Mouse (Mus musculus) heart, embryonic 15.5 days (tissue): Measurements from ENCODE around the gene Myoc. TPM values are rescaled to one million over a fixed set of nuclear protein-coding genes. Genes with fewer than 3 reads are reported as not detected.

Experiments used
- ATAC-seq: fragments of 200-750 bp; cut with Nextera tagmentation; replicated peaks from 2 replicates; pipeline ENCODE4 v1.8.0; 2017; ENCODE audit warnings: low read depth, moderate TSS enrichment; ENCODE audit not compliant: insufficient number of reproducible peaks, insufficient read depth, low FRiP score
- H3K27ac ChIP-seq: fragments of 300-500 bp; sonication (generic); 2 replicates; pipeline ENCODE4 v1.5.1; 2015; ENCODE audit warnings: mild to moderate bottlenecking, inconsistent platforms
- H3K27me3 ChIP-seq: fragments of 300-500 bp; sonication (generic); 2 replicates; pipeline ENCODE4 v1.6.1; 2015; ENCODE audit warnings: inconsistent platforms
- H3K36me3 ChIP-seq: fragments of 300-500 bp; sonication (generic); 2 replicates; pipeline ENCODE4 v1.6.1; 2015; ENCODE audit warnings: mild to moderate bottlenecking, inconsistent platforms
- H3K4me1 ChIP-seq: fragments of 300-500 bp; sonication (generic); replicated peaks from 2 replicates; pipeline ENCODE4 v1.6.1; 2015; ENCODE audit warnings: inconsistent platforms
- H3K4me2 ChIP-seq: fragments of 300-500 bp; sonication (generic); 2 replicates; pipeline ENCODE4 v1.6.1; 2015; ENCODE audit warnings: inconsistent platforms, mild to moderate bottlenecking, moderate library complexity
- H3K4me3 ChIP-seq: fragments of 300-500 bp; sonication (generic); 2 replicates; pipeline ENCODE4 v1.5.1; 2015; ENCODE audit warnings: mild to moderate bottlenecking, inconsistent platforms
- H3K9ac ChIP-seq: fragments of 300-500 bp; sonication (generic); 2 replicates; pipeline ENCODE4 v1.6.1; 2015; ENCODE audit warnings: mild to moderate bottlenecking, inconsistent platforms
- H3K9me3 ChIP-seq: fragments of 300-500 bp; sonication (generic); replicated peaks from 2 replicates; pipeline ENCODE4 v1.6.1; 2016; ENCODE audit warnings: inconsistent platforms
- WGBS: fragments of 180-500 bp; shearing (Covaris S2); methylation state at CpG from one replicate; pipeline ENCODE4 v1.1.7; 2015; ENCODE audit warnings: mixed read lengths; 5-methylcytosine and 5-hydroxymethylcytosine counted together
- polyA plus RNA-seq: library from polyadenylated mRNA; unstranded; fragments of >200 nt; fragmentation: Nextera tagmentation; extraction: Ambion mirVana; gene quantifications from 2 replicates; pipeline ENCODE4 v1.2.1, GENCODE M21; 2015

The Myoc gene
- polyA plus RNA-seq = 0.06 TPM in 1 of 2 replicates, not detected in the other

DNA sequence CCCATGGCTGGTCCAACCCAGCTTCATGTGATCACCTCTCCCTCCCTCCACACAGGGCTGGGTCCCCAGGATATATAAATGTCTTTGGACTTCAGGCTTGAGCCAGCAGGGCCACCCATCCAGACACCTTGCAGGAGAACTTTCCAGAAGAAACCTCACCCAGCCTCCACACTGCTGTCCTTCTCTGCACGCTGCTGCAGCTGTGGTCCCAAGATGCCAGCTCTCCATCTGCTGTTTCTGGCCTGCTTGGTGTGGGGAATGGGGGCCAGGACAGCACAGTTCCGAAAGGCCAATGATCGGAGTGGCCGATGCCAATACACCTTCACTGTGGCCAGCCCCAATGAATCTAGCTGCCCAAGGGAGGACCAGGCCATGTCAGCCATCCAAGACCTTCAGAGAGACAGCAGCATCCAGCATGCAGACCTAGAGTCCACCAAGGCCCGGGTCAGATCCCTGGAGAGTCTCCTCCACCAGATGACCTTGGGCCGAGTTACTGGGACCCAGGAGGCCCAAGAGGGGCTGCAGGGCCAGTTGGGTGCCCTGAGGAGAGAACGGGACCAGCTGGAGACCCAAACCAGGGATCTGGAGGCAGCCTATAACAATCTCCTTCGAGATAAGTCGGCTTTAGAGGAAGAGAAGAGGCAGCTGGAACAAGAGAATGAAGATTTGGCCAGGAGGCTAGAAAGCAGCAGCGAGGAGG, at the start of gene Myoc:
Myoc (plus strand) TSS at position 105 of the 700 bp plus-strand sequence.
- ATAC-seq = no peak
- H3K27ac ChIP-seq = no peak within 1 kb of the TSS
- H3K9me3 ChIP-seq = no peaks in the 10 kb centered on the region
- no peak within 1 kb of the TSS for H3K9ac ChIP-seq
- 75% methylated on average over 10 of the region's 10 CpGs for WGBS
- H3K27me3 ChIP-seq = no peaks in the 10 kb centered on the region
- H3K4me2 ChIP-seq = no peak within 1 kb of the TSS
- no peak within 1 kb of the TSS for H3K4me3 ChIP-seq
- H3K4me1 ChIP-seq = no peaks in the 10 kb centered on the region
- no peaks in the 10 kb centered on the region for H3K36me3 ChIP-seq

- H3K4me3 ChIP-seq = no peak overlapping the region
- H3K4me1 ChIP-seq = peaks cover 4% of the 10 kb centered on the region
- H3K9ac ChIP-seq = no peak overlapping the region
- peaks cover 13% of the 10 kb centered on the region; the same call in 1 of the 2 replicates for H3K36me3 ChIP-seq
- H3K27me3 ChIP-seq = no peaks in the 10 kb centered on the region
- no peaks in the 10 kb centered on the region for H3K9me3 ChIP-seq
- no peak for ATAC-seq
- peak overlapping the region; percentile 36; the same call in 1 of the 2 replicates for H3K4me2 ChIP-seq
- no peak overlapping the region for H3K27ac ChIP-seq
- 13% methylated on average over 9 of the region's 9 CpGs for WGBS
Observed at GRCm38 (mm10) chr1:162589443-162589842, 49.5 kb upstream of the Myoc start.

GRCm38 (mm10) chr1:162590415-162590997, 48.4 kb upstream of the Myoc start:
- Histone ChIP-seq H3K4me2 (no peak overlapping the region), H3K36me3 (peaks cover 13% of the 10 kb centered on the region; the same call in 1 of the 2 replicates)

GRCm38 (mm10) chr1:162597379-162598102, 41.4 kb upstream of the Myoc start:
- no peaks in the 10 kb centered on the region for H3K27me3 ChIP-seq
- no peak overlapping the region for H3K27ac ChIP-seq
- ATAC-seq = no peak
- no peaks in the 10 kb centered on the region for H3K9me3 ChIP-seq
- H3K9ac ChIP-seq = no peak overlapping the region
- WGBS = 50% methylated on average over 3 of the region's 3 CpGs
- no peaks in the 10 kb centered on the region for H3K4me1 ChIP-seq
- H3K4me2 ChIP-seq = no peak overlapping the region
- H3K4me3 ChIP-seq = no peak overlapping the region
- peaks cover 21% of the 10 kb centered on the region for H3K36me3 ChIP-seq

More at GRCm38 (mm10) chr1:162590415-162590997, 48.4 kb upstream of the Myoc start:
- H3K4me1 ChIP-seq = peaks cover 4% of the 10 kb centered on the region
- no peak for ATAC-seq
- no peaks in the 10 kb centered on the region for H3K27me3 ChIP-seq
- no peak overlapping the region for H3K27ac ChIP-seq
- 47% methylated on average over 8 of the region's 8 CpGs for WGBS
- H3K9me3 ChIP-seq = no peaks in the 10 kb centered on the region
- H3K9ac ChIP-seq = no peak overlapping the region
- H3K4me3 ChIP-seq = no peak overlapping the region

GRCm38 (mm10) chr1:162599617-162600016, 39.3 kb upstream of the Myoc start:
- H3K4me2 ChIP-seq = no peak overlapping the region
- no peaks in the 10 kb centered on the region for H3K4me1 ChIP-seq
- peaks cover 23% of the 10 kb centered on the region for H3K36me3 ChIP-seq
- H3K4me3 ChIP-seq = no peak overlapping the region
- WGBS = 87% methylated on average over 5 of the region's 5 CpGs
- no peak for ATAC-seq
- no peaks in the 10 kb centered on the region for H3K27me3 ChIP-seq
- H3K9me3 ChIP-seq = no peaks in the 10 kb centered on the region
- no peak overlapping the region for H3K27ac ChIP-seq
- no peak overlapping the region for H3K9ac ChIP-seq

DNA sequence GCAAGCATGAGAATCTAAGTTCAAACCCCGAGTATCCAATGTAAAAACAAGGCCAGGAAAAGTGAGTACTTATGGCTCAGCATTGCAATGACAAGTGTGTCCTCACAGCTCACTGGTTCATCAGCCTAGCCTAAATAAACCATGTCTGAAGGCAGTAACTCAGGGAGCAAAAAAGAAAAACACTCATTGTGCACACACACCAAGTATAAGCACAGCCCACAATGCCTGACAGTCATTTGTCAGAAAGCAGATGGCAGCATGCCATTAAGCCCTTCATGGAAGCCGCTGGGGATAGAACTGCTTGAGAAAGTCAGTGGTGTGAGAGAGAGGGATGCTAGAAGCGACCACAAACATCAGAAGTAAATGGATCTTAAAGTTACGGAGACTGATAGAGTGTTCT, 37.7 kb upstream of the Myoc start:
- no peaks in the 10 kb centered on the region for H3K9me3 ChIP-seq
- peaks cover 20% of the 10 kb centered on the region for H3K36me3 ChIP-seq
- no peak overlapping the region for H3K27ac ChIP-seq
- no peak overlapping the region for H3K9ac ChIP-seq
- no peak overlapping the region for H3K4me3 ChIP-seq
- H3K4me2 ChIP-seq = no peak overlapping the region
- H3K4me1 ChIP-seq = no peaks in the 10 kb centered on the region
- no peaks in the 10 kb centered on the region for H3K27me3 ChIP-seq
- 79% methylated on average over 4 of the region's 4 CpGs for WGBS
- no peak for ATAC-seq

DNA sequence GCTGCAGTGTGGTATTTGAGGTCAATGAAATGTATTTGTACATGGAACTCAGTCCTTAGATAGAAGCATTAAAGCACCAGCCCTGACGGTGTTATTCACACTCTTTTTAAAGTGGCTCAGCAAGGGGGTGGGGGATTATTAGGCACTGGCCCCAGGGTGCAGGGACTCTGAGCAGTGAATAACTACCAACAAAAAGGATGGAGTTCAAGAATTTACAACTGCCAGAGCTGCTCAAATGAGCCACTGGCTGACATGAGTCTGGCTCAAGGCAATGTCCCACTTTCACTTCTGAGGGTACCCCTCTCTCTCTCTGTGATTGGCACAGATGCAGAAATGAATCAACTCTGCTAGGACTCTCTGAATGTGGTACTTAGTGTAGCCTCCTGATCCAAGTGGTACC, 30.8 kb upstream of the Myoc start:
- H3K27me3 ChIP-seq = no peaks in the 10 kb centered on the region
- no peak overlapping the region for H3K9ac ChIP-seq
- WGBS = 21% methylated on average over 1 of the region's 1 CpGs
- H3K4me3 ChIP-seq = no peak overlapping the region
- H3K4me2 ChIP-seq = no peak overlapping the region
- no peak overlapping the region for H3K27ac ChIP-seq
- no peaks in the 10 kb centered on the region for H3K9me3 ChIP-seq
- peaks cover 3% of the 10 kb centered on the region; the same call in 1 of the 2 replicates for H3K36me3 ChIP-seq
- no peaks in the 10 kb centered on the region for H3K4me1 ChIP-seq
- ATAC-seq = no peak

DNA sequence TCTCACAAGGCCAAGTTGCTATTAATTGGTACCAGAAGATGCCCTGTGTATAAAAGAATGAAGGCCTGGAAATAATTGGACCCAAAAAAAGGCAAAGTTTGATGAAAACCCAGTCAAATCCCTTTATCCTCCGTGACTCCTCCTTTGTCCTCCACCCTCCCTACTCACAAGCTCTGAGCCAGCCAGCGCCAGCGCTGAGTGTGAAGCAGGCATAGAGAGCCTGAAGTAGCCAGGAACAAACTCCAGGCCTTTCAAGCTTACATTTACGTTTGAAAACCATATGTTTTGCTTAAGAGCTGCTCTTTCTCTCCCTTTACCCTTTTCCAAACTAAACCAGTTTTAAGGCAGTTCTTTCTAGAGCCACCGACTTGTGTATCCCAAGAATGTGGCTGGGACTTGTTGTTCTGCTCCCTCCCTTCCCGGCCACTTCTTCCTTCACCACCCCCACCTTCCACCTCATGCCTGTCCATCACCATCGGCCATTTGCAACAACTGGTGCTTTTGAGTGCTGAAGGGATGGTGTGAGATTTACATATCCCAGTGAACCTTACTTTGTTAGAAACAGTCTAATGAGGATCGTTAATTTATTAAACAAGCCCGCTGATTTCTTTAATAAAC, 29.2 kb upstream of the Myoc start:
- H3K4me1 ChIP-seq = no peaks in the 10 kb centered on the region
- no peak overlapping the region for H3K27ac ChIP-seq
- 38% methylated on average over 9 of the region's 9 CpGs for WGBS
- H3K4me3 ChIP-seq = no peak overlapping the region
- no peak overlapping the region for H3K9ac ChIP-seq
- H3K9me3 ChIP-seq = no peaks in the 10 kb centered on the region
- no peak overlapping the region for H3K4me2 ChIP-seq
- no peak for ATAC-seq
- H3K27me3 ChIP-seq = no peaks in the 10 kb centered on the region
- no peaks in the 10 kb centered on the region for H3K36me3 ChIP-seq

DNA sequence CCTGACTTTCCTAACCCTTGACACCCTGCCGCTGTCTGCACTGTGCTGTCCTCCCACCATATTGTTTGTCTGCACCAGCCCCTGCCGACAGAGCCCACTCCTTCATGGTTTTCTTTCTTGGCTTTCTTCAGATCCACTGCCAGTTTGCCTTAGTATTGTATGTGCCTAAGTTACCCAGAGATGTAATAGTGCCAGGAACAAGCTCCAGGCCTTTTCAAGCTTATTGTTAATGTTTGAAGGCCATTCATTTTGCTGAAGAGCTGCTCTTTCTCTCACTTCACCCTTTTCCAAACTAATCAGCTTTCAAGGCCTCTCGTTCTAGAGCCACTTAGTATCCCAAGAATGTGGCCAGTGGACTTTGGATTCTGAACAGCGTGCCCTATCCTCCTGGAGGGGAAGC, 27.8 kb upstream of the Myoc start:
- Histone ChIP-seq H3K27me3 (no peaks in the 10 kb centered on the region), H3K9me3 (no peaks in the 10 kb centered on the region), H3K4me2 (no peak overlapping the region), H3K9ac (no peak overlapping the region), H3K27ac (no peak overlapping the region), H3K36me3 (no peaks in the 10 kb centered on the region), H3K4me3 (no peak overlapping the region), H3K4me1 (no peaks in the 10 kb centered on the region)
- 66% methylated on average over 4 of the region's 4 CpGs for WGBS
- no peak for ATAC-seq

DNA sequence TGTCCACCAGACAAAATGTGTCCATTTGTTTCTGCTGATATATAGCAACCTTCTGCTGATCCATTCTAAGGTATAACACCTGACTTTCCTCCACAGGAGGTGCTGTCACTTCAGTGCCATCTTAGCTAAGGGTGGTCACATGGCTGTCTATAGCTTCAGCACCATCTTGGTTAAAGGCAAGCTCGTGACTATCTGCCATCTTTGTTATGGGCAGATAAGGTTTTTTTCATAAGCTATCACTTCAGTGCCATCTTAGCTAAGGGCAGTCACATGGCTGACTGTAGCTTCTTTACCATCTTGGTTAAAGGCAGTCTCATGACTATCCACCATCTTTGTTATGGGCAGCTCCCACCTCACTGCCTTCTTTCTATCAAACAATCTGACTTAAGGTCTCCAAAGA, 23.4 kb upstream of the Myoc start:
- Histone ChIP-seq H3K9ac (no peak overlapping the region), H3K4me3 (no peak overlapping the region), H3K27me3 (no peaks in the 10 kb centered on the region), H3K9me3 (no peaks in the 10 kb centered on the region), H3K36me3 (no peaks in the 10 kb centered on the region), H3K4me2 (no peak overlapping the region), H3K27ac (no peak overlapping the region), H3K4me1 (no peaks in the 10 kb centered on the region)
- no peak for ATAC-seq
- 82% methylated on average over 1 of the region's 1 CpGs for WGBS

DNA sequence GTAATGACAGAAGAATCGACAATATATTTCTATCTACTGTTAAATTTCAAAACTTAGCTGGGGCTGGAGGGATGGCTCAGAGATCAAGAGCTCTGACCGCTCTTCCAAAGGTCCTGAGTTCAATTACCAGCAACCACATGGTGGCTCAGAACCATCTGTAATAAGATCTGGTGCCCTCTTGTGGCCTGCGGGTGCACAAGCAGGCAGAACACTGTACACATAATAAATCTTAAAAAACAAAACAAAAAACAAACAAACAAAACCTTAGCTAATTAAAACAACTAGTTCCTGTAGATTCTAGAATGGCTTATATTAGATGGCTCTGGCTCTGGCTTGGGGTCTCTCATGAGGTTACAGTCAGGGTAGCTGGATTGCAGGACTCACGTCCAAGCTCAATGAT, 18.5 kb upstream of the Myoc start:
- no peak overlapping the region for H3K4me3 ChIP-seq
- no peaks in the 10 kb centered on the region for H3K9me3 ChIP-seq
- H3K4me1 ChIP-seq = peaks cover 10% of the 10 kb centered on the region
- 63% methylated on average over 4 of the region's 4 CpGs for WGBS
- no peaks in the 10 kb centered on the region for H3K27me3 ChIP-seq
- no peak overlapping the region for H3K4me2 ChIP-seq
- no peaks in the 10 kb centered on the region for H3K36me3 ChIP-seq
- no peak overlapping the region for H3K27ac ChIP-seq
- no peak for ATAC-seq
- H3K9ac ChIP-seq = no peak overlapping the region
